Mouse (Mus musculus) embryonic facial prominence, embryonic 10.5 days (tissue): ENCODE measurements around the gene Gngt2. TPM values are rescaled to one million over a fixed set of nuclear protein-coding genes. Genes with fewer than 3 reads are reported as not detected.

Source experiments
- DNase-seq: peaks from one replicate; pipeline ENCODE4 v3.0.0-alpha.2; 2017; ENCODE audit warnings: low spot score
- H3K27ac ChIP-seq: fragments of 300-500 bp; sonication (generic); replicated peaks from 2 replicates; pipeline ENCODE4 v1.5.1; 2016; ENCODE audit warnings: mild to moderate bottlenecking
- H3K27me3 ChIP-seq: fragments of 300-500 bp; sonication (generic); replicated peaks from 2 replicates; pipeline ENCODE4 v1.6.1; 2016; ENCODE audit warnings: low read depth, mild to moderate bottlenecking; ENCODE audit not compliant: poor library complexity, severe bottlenecking
- H3K36me3 ChIP-seq: fragments of 300-500 bp; sonication (generic); replicated peaks from 2 replicates; pipeline ENCODE4 v1.6.1; 2016; ENCODE audit warnings: mild to moderate bottlenecking, moderate library complexity
- H3K4me1 ChIP-seq: fragments of 300-500 bp; sonication (generic); 2 replicates; pipeline ENCODE4 v1.6.1; 2016
- H3K4me3 ChIP-seq: fragments of 300-500 bp; sonication (generic); 2 replicates; pipeline ENCODE4 v1.5.1; 2016; ENCODE audit warnings: mild to moderate bottlenecking, moderate library complexity
- H3K9me3 ChIP-seq: fragments of 300-500 bp; sonication (generic); 2 replicates; pipeline ENCODE4 v1.6.1; 2016; ENCODE audit warnings: mild to moderate bottlenecking
- WGBS: fragments of 180-500 bp; shearing (Covaris S2); methylation state at CpG from one replicate; pipeline ENCODE4 v1.1.7; 2016; 5-methylcytosine and 5-hydroxymethylcytosine counted together
- polyA plus RNA-seq: library from polyadenylated mRNA; unstranded; fragments of >200 nt; fragmentation: Nextera tagmentation; extraction: Ambion mirVana; gene quantifications from 2 replicates; pipeline ENCODE4 v1.2.1, GENCODE M21; 2016

Gene Gngt2
- polyA plus RNA-seq: 9.5 and 10.0 TPM in 2 replicates

DNA sequence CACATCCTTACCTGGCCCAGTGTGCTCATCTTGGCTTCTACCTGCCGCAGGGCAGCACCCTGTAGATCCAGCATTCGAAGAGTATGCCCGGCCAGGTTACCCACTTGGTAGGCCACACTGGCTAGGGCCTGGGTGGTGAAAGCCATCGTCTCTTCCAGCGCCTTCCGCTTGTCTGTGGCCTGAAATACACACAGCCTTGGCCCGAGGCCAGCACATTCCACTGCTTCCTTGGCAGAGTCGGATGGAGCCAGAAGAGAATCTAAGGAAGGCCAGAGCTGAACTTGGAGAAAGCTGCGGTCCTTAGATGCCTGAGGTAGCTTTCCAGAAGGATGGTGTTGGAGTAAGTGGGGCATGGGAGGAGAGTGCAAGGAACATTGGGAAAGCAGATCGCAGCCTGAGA, at the start of gene Gngt2:
Gngt2 (plus strand) TSS at position 158 of the 400 bp plus-strand sequence.
- peaks cover 87% of the 10 kb centered on the region for H3K27me3 ChIP-seq
- peaks cover 54% of the 10 kb centered on the region for H3K4me1 ChIP-seq
- no peak within 1 kb of the TSS for H3K4me3 ChIP-seq
- 84% methylated on average over 10 of the region's 10 CpGs for WGBS
- no peaks in the 10 kb centered on the region for H3K9me3 ChIP-seq
- no peak within 1 kb of the TSS for H3K27ac ChIP-seq
- H3K36me3 ChIP-seq: no peaks in the 10 kb centered on the region
- no peak for DNase-seq

DNA sequence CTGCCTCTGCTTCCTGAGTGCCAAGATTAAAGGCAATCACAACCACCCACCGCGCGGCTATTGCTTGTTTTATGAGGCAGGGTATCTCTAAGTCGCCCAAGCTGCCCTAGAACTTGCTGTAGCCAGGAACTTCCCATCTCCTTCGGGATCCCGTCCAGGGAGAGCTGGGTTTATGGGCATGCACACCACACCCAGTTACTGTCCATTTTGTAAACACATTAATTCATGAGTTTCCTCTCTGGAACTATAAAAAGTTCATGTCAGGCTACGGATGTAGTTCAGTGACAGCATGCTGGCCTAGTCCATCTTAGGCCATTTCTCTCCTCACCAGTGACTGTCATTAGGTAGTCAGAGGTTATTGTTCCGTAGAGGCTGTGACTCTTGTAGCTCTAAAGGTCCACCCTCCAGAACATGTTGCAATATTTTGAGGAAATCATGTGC, 47.5 kb upstream of the Gngt2 start:
- 0 out of 2 replicates have a peak, but pooled peaks cover 6% of the 10 kb centered on the region for H3K9me3 ChIP-seq
- WGBS: 90% methylated on average over 8 of the region's 8 CpGs
- H3K4me1 ChIP-seq: 0 out of 2 replicates have a peak, but pooled peaks cover 3% of the 10 kb centered on the region
- no peak overlapping the region for H3K4me3 ChIP-seq
- H3K27ac ChIP-seq: no peak overlapping the region
- H3K36me3 ChIP-seq: no peaks in the 10 kb centered on the region
- no peak for DNase-seq
- peaks cover 4% of the 10 kb centered on the region; the same call in 1 of the 2 replicates for H3K27me3 ChIP-seq

DNA sequence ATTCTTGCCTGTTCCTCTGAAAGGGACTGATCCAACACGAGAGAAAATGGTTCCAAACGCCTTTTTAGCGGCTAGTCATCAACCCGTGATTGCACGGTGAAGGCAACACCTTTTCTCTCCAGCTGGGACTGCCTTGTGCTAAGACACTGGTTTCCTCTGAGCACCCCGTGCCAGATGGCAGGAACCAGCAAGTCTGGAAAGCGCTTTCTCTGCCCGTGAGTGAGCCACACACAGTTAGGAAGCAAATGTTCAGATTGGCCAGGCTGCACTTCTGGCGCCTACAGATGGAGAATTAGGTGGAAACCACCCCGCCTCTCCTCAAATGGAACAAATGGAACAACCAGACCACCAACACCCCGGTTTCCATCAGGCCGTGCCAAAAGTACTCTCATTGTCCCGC, 45.2 kb upstream of the Gngt2 start:
- 86% methylated on average over 13 of the region's 13 CpGs for WGBS
- no peaks in the 10 kb centered on the region for H3K9me3 ChIP-seq
- peaks cover 11% of the 10 kb centered on the region for H3K4me1 ChIP-seq
- no peak for DNase-seq
- H3K27ac ChIP-seq: no peak overlapping the region
- H3K27me3 ChIP-seq: peaks cover 21% of the 10 kb centered on the region
- H3K4me3 ChIP-seq: no peak overlapping the region
- no peaks in the 10 kb centered on the region for H3K36me3 ChIP-seq

DNA sequence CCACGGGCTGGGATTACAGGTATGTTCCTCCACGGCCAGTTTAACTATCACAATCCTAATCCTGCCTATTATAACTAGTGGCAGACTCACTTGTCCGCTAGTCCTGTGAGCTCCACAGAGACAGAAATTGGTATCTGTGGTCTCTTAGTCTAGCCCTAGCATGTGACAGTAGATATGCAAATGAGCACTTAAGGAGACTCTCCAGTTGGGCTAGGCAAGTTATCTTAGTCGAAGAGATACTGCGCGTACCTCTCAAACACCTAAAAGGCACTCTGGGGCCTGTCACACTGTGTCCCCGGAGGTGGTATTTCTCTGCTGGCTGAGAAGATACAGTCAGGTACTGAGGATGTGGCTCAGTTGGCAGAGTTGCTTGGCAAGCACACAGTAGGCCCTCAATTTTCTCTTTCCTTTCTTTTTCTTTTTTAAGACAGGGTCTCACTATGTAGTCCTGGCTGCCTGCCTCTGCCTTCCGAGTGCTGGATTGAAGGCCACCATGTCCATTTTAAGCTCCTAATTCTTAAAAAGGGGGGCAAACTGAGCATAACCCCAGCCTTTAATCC, 44.0 kb upstream of the Gngt2 start:
- Histone ChIP-seq H3K36me3 (no peaks in the 10 kb centered on the region), H3K4me3 (no peak overlapping the region), H3K9me3 (no peaks in the 10 kb centered on the region), H3K27me3 (peaks cover 34% of the 10 kb centered on the region), H3K4me1 (peaks cover 15% of the 10 kb centered on the region), H3K27ac (no peak overlapping the region)
- DNase-seq: no peak
- 92% methylated on average over 8 of the region's 8 CpGs for WGBS

DNA sequence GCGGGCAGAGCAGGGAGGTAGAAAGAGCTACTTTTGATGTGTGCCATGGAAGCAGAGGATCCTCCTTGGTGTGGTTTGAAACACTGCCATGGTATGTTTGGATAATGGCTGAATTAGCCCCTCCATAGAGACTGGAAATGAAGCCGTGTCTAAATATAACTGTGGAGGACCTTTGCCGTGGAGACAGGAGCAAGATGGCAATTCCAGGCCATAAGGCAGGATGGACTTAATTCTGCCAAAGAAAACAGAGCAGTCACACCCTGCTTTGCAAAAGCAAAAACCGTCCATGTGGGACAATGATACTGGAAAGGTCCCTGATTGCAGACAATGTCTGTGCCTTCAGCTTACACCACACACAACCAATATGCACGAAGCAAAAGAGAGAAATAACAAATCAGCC, 42.8 kb upstream of the Gngt2 start:
- H3K9me3 ChIP-seq: no peaks in the 10 kb centered on the region
- H3K36me3 ChIP-seq: no peaks in the 10 kb centered on the region
- H3K4me1 ChIP-seq: peaks cover 15% of the 10 kb centered on the region
- DNase-seq: no peak
- H3K27me3 ChIP-seq: peaks cover 45% of the 10 kb centered on the region
- no peak overlapping the region for H3K27ac ChIP-seq
- no peak overlapping the region for H3K4me3 ChIP-seq
- 75% methylated on average over 5 of the region's 5 CpGs for WGBS

DNA sequence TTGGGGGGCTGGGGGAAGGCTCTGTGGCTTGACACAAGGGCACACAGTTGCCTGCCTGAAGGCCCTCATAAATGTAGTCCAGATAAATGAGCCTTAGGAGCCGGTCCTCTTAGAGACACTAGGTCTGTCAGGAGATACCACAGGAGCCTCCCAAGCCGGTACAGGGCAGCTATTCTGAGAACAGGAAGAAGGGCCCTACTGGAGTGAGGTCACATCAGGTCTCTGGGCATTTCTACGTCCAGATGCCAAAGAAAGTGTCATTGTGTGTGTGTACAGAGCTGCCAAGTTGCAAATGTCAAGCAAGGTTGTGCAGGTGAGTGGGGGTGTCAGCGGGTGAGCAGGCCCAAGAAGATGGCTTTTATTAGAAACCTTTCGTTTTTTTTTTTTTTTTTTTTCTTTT, 41.4 kb upstream of the Gngt2 start:
- DNase-seq: no peak
- Histone ChIP-seq H3K4me1 (peaks cover 15% of the 10 kb centered on the region), H3K9me3 (no peaks in the 10 kb centered on the region), H3K27ac (no peak overlapping the region), H3K27me3 (peaks cover 45% of the 10 kb centered on the region), H3K36me3 (no peaks in the 10 kb centered on the region), H3K4me3 (no peak overlapping the region)
- WGBS: 56% methylated on average over 5 of the region's 5 CpGs

DNA sequence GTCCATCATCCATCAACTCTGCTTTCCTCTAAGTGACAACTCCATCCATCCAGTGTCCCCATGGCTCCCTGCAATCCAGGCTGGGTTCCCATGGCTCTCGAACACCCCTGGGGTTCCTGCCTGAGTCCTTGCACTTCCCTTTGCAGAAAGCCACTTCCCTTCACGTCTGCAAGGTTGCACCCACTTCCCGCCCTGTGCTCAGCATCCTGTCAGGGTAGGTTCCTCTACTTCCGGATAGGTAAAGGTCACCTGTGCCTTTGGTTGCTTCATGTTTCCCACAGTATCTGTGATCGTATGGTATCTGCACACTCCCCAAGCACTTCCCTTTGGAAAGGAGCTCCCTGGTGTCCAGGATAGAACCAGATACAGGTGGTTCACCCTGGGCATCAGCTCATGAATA, 32.0 kb upstream of the Gngt2 start:
- Histone ChIP-seq H3K27me3 (peaks cover 3% of the 10 kb centered on the region; the same call in 1 of the 2 replicates), H3K36me3 (no peaks in the 10 kb centered on the region), H3K9me3 (peaks cover 8% of the 10 kb centered on the region), H3K4me3 (no peak overlapping the region), H3K4me1 (peaks cover 7% of the 10 kb centered on the region), H3K27ac (no peak overlapping the region)
- DNase-seq: no peak
- WGBS: 76% methylated on average over 5 of the region's 5 CpGs

DNA sequence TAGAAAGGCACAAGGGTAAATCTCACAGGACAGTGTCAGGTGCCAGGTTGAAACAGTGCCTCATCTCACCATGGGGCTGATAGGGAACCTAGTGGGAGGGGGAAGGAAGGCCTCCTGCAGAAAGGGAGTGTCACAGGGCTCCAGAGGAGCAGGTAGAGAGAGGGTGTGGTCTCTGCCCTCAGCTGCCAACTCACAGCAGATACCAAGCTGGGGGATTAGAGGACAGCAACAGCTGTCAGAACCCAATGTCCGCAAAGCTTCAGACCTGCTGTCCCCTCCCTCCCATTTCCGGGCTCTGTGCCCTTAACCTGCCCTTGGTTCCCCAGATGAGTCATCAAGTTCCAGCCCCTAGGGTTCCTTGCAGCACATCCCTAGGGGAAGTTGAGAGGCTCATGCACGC, 31.5 kb upstream of the Gngt2 start:
- Histone ChIP-seq H3K4me1 (peaks cover 12% of the 10 kb centered on the region), H3K27ac (no peak overlapping the region), H3K36me3 (no peaks in the 10 kb centered on the region), H3K27me3 (peaks cover 3% of the 10 kb centered on the region; the same call in 1 of the 2 replicates), H3K4me3 (no peak overlapping the region), H3K9me3 (peaks cover 8% of the 10 kb centered on the region)
- WGBS: 60% methylated on average over 3 of the region's 3 CpGs
- no peak for DNase-seq

DNA sequence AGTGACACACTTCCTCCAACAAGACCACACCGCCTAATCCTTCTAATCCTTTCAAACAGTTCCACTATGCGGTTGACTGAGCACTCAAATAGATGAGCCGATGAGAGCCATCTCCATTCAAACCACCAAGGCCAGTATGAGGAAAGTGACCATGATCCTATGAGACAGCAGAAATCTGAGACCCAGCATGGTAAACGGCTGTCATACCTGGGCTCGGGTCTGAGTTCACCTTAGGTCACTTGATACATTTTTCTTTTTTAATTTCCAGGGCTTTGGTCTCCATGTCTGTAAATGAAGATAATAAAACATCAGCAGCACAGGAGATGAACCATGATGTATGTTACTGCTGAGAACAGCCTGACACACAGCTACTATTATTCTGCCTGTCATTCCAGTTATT, 29.1 kb upstream of the Gngt2 start:
- H3K27me3 ChIP-seq: peaks cover 3% of the 10 kb centered on the region; the same call in 1 of the 2 replicates
- no peak for DNase-seq
- WGBS: 93% methylated on average over 5 of the region's 5 CpGs
- no peaks in the 10 kb centered on the region for H3K36me3 ChIP-seq
- peaks cover 14% of the 10 kb centered on the region for H3K4me1 ChIP-seq
- no peak overlapping the region for H3K4me3 ChIP-seq
- H3K27ac ChIP-seq: no peak overlapping the region
- peaks cover 8% of the 10 kb centered on the region for H3K9me3 ChIP-seq

DNA sequence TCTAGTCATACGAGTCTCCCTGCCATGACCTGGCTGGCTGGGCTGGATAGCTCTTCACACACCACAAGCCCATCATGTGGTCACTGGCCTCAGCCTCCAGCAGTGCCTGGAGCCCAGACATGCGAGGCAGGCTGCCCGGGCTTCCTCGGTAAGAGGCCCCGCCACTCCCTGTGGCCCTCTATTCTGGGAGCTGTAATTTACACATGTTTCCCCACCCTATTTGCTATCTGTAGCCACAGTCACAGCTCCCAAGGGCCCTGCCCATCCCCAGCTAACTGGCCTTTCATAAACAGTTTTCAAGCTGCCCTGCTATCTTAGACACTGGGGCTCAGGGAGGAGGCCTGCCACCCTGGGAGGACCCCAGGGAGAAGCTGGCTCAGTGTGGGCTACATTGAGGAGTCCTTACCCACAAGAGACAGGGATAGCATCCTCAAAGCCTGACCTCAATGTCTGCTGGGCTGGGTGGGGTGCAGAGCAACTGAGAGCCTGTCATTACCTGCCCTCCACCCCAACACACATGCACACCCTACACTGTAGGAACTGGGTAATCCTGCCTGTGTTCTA, 28.5 kb upstream of the Gngt2 start:
- Histone ChIP-seq H3K4me1 (peaks cover 14% of the 10 kb centered on the region), H3K9me3 (peaks cover 8% of the 10 kb centered on the region), H3K27ac (no peak overlapping the region; the same call in 1 of the 2 replicates), H3K27me3 (peaks cover 3% of the 10 kb centered on the region; the same call in 1 of the 2 replicates), H3K4me3 (no peak overlapping the region), H3K36me3 (no peaks in the 10 kb centered on the region)
- no peak for DNase-seq
- WGBS: 87% methylated on average over 5 of the region's 5 CpGs

DNA sequence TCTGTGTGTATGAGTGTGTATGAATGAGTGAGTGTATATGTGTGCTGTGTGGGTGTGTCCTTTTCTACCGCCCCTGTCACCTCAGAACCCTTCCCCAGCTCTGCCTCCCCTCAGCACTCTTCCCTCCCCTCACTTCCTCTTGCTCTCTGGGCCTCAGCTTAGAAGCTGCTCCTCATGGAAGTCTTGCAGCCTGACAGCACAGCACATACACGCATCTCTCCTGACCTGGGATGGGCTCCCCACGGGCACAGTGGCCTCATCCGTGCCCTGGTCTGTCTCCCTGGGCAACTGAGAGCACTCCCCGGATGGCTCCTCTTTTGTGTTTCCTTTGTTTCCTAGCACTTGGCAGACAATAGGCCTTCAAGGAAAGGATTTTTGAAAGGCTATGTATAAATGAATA, 27.4 kb upstream of the Gngt2 start:
- Histone ChIP-seq H3K27me3 (peaks cover 3% of the 10 kb centered on the region; the same call in 1 of the 2 replicates), H3K9me3 (peaks cover 8% of the 10 kb centered on the region), H3K4me3 (no peak overlapping the region), H3K4me1 (peaks cover 14% of the 10 kb centered on the region), H3K27ac (peak overlapping the region; percentile 57), H3K36me3 (no peaks in the 10 kb centered on the region)
- 39% methylated on average over 5 of the region's 5 CpGs for WGBS
- DNase-seq: no peak

DNA sequence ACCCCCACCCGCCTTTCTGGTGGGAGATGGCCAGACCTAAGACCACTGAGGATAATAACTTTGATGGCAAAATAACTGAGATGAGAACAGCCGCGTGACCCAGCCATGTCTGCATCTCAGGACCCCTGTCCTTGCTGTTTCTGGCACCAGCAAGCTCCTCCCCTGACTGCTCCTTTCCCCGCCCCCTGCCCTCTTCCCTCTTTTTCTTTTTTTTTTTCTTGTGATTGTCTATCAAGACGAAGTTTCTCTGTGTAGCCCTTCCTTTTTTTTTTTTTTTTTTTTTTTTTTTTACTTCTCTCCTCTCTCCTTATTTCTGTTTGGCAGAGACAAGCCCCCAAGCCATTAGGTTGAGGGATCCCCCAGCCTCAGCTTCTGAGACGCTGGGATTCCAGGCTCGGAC, 26.2 kb upstream of the Gngt2 start:
- peaks cover 8% of the 10 kb centered on the region for H3K9me3 ChIP-seq
- no peak for DNase-seq
- H3K27me3 ChIP-seq: peaks cover 3% of the 10 kb centered on the region; the same call in 1 of the 2 replicates
- 59% methylated on average over 7 of the region's 7 CpGs for WGBS
- H3K4me3 ChIP-seq: no peak overlapping the region
- H3K4me1 ChIP-seq: peaks cover 11% of the 10 kb centered on the region
- H3K27ac ChIP-seq: 0 out of 2 replicates have a peak overlapping the region, but pooled peaks have one; percentile 4
- H3K36me3 ChIP-seq: no peaks in the 10 kb centered on the region

DNA sequence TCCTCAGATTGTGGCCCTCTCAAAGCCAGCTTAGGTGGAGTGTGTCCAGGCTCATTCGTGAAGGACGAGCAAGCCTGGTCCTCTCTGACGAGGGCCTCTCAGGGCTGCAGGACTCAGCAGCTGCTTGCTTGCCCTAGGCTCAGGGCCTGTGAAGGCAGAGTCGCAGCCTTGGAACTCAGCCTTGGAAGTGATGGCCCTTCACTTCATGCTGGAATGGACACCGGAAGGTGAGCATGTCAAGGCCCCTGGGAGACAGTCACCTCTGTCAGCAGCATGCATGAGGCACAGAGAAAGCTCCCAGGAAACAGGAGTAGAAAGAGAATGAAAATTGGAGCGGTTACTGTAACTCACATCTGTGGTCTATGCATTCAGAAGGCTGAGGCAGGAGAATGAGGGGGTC, 25.3 kb upstream of the Gngt2 start:
- DNase-seq: no peak
- H3K36me3 ChIP-seq: no peaks in the 10 kb centered on the region
- H3K27me3 ChIP-seq: peaks cover 3% of the 10 kb centered on the region; the same call in 1 of the 2 replicates
- peaks cover 8% of the 10 kb centered on the region for H3K9me3 ChIP-seq
- H3K27ac ChIP-seq: no peak overlapping the region
- no peak overlapping the region for H3K4me3 ChIP-seq
- WGBS: 86% methylated on average over 6 of the region's 6 CpGs
- H3K4me1 ChIP-seq: peaks cover 11% of the 10 kb centered on the region
